Mouse (Mus musculus) liver, embryonic 15.5 days (tissue): ENCODE measurements around the gene Rasgrp2. TPM values are rescaled to one million over a fixed set of nuclear protein-coding genes. Genes with fewer than 3 reads are reported as not detected.

Experiments used
- ATAC-seq: fragments of 200-750 bp; cut with Nextera tagmentation; 2 replicates; pipeline ENCODE4 v1.8.0; 2017; ENCODE audit warnings: moderate number of reproducible peaks, mild to moderate bottlenecking, moderate library complexity; ENCODE audit not compliant: insufficient read depth
- H3K27ac ChIP-seq: fragments of 300-500 bp; sonication (generic); replicated peaks from 2 replicates; pipeline ENCODE4 v1.5.1; 2015; ENCODE audit warnings: mild to moderate bottlenecking, inconsistent platforms
- H3K27me3 ChIP-seq: fragments of 300-500 bp; sonication (generic); 2 replicates; pipeline ENCODE4 v1.6.1; 2015; ENCODE audit warnings: mild to moderate bottlenecking, inconsistent platforms
- H3K36me3 ChIP-seq: fragments of 300-500 bp; sonication (generic); replicated peaks from 2 replicates; pipeline ENCODE4 v1.6.1; 2015; ENCODE audit warnings: moderate library complexity, mild to moderate bottlenecking, inconsistent platforms
- H3K4me1 ChIP-seq: fragments of 300-500 bp; sonication (generic); replicated peaks from 2 replicates; pipeline ENCODE4 v1.6.1; 2015; ENCODE audit warnings: inconsistent platforms
- H3K4me2 ChIP-seq: fragments of 300-500 bp; sonication (generic); 2 replicates; pipeline ENCODE4 v1.6.1; 2015; ENCODE audit warnings: moderate library complexity, mild to moderate bottlenecking, inconsistent platforms
- H3K4me3 ChIP-seq: fragments of 300-500 bp; sonication (generic); replicated peaks from 2 replicates; pipeline ENCODE4 v1.5.1; 2015; ENCODE audit warnings: mild to moderate bottlenecking, inconsistent platforms
- H3K9ac ChIP-seq: fragments of 300-500 bp; sonication (generic); 2 replicates; pipeline ENCODE4 v1.6.1; 2015; ENCODE audit warnings: moderate library complexity, mild to moderate bottlenecking, inconsistent platforms
- H3K9me3 ChIP-seq: fragments of 300-500 bp; sonication (generic); replicated peaks from 2 replicates; pipeline ENCODE4 v1.6.1; 2016; ENCODE audit warnings: inconsistent platforms
- WGBS: fragments of 180-500 bp; shearing (Covaris S2); methylation state at CpG from one replicate; pipeline ENCODE4 v1.1.7; 2015; ENCODE audit warnings: mixed read lengths; ENCODE audit not compliant: insufficient replicate concordance; 5-methylcytosine and 5-hydroxymethylcytosine counted together
- polyA plus RNA-seq: library from polyadenylated mRNA; unstranded; fragments of >200 nt; fragmentation: Nextera tagmentation; extraction: Ambion mirVana; gene quantifications from 2 replicates; pipeline ENCODE4 v1.2.1, GENCODE M21; 2015

Gene Rasgrp2
- polyA plus RNA-seq: 81.3 and 88.4 TPM in 2 replicates

DNA sequence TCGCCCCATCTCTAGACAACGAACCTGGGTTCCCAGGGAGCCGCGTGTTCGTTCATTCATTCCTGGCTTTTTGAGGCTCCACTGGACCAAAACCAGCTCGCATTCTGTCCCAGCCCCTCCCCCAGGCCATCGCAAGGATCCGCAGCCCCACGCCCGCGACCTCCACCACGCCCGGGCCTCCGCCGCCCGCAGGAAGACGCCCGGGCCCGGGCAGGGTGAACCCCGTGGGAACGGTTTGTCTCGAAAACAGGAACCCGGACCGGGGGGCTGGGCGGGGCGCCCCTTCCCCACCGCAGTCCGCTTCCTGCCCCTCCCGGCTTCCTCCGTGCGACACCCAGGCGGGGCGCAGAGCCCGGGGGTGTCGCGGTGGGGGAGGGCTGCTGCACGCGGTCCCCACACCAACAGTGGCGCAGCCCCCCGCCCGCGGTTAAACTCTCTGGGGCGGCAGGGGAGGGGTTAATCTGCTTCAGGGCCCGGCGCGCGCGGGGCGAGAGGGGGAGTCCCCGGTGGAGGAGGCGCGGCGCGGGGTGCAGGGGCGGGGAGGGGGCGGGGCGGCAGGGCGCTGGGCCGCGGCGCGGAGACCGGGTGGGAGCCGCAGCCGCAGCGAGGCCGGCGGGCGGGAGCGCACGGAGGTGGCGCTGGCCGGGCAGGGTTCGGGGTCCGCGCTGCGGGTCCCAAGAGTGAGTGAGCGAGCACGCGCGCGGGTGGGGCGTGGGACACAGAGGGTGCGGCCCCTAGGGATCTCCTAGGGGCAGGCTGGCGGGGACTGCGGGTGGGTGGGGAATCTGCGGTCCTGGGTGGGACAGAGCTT, at the start of gene Rasgrp2:
Gene Rasgrp2, plus strand, starts transcription at position 56 of the 811 bp plus-strand sequence.
- Histone ChIP-seq H3K9me3 (no peaks in the 10 kb centered on the region), H3K4me3 (peak within 1 kb of the TSS; percentile 59), H3K27me3 (peaks cover 56% of the 10 kb centered on the region), H3K36me3 (0 out of 2 replicates have a peak, but pooled peaks cover 10% of the 10 kb centered on the region), H3K4me1 (peaks cover 49% of the 10 kb centered on the region), H3K9ac (peak within 1 kb of the TSS; percentile 44), H3K4me2 (peak within 1 kb of the TSS; percentile 80), H3K27ac (peak within 1 kb of the TSS; percentile 69)
- peak; percentile 8; the same call in 1 of the 2 replicates for ATAC-seq
- WGBS: 1% methylated on average over 82 of the region's 87 CpGs

DNA sequence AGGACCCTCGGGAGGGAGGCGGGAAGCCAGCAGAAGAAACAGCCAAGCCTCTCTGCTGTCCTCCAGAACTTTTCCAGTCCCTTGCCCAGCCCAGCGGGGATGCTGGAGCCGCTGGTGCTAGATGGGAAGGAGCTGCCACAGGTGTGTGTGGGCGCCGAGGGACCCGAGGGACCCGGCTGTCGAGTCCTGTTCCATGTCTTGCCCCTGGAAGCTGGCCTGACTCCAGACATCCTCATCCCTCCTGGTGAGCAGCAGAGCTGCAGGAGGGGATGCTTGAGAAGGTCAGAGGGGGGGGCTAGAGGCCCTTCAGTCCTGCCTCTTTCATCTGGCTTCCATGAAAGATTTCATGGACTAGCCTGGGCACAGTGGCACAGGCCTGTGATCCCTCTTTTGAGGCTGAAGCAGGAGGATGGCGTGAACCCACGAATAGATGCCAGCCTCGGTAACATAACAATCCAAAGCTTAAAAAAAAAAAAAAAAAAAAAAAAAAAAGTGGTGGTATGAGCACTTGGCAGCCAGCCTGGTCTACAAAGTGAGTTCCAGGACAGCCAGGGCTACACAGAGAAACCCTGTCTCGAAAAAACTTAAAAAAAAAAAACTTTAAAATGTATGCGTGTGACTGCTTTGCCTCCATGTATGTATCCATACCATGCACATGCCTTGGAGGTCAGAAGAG, 47.6 kb upstream of the Rasgrp2 start:
- 65% methylated on average over 14 of the region's 14 CpGs for WGBS
- Histone ChIP-seq H3K27ac (no peak overlapping the region), H3K4me1 (peaks cover 31% of the 10 kb centered on the region), H3K4me2 (no peak overlapping the region), H3K9ac (no peak overlapping the region), H3K9me3 (no peaks in the 10 kb centered on the region), H3K36me3 (peaks cover 15% of the 10 kb centered on the region; the same call in 1 of the 2 replicates), H3K27me3 (no peaks in the 10 kb centered on the region), H3K4me3 (no peak overlapping the region)
- ATAC-seq: no peak

DNA sequence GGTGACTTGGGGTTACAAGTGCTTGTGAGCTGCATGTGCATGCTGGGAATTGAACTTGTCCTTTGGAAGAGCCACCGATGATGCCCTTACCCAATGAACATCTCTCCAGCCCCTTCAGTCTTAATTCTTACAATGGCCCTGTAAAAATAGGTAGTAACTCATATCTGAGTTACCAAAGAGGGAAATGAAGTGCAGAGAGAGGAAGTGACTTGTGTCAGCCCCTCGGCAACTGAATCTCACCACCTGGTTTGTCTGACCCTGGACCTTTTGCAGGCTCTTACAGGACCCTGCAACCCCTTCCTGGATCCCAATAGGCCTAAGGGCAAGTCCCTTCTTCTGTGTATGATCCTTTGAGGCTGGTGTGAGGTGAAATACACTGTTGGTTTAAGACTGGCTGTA, 47.0 kb upstream of the Rasgrp2 start:
- WGBS: 29% methylated on average over 2 of the region's 2 CpGs
- ATAC-seq: no peak
- no peak overlapping the region for H3K4me3 ChIP-seq

DNA sequence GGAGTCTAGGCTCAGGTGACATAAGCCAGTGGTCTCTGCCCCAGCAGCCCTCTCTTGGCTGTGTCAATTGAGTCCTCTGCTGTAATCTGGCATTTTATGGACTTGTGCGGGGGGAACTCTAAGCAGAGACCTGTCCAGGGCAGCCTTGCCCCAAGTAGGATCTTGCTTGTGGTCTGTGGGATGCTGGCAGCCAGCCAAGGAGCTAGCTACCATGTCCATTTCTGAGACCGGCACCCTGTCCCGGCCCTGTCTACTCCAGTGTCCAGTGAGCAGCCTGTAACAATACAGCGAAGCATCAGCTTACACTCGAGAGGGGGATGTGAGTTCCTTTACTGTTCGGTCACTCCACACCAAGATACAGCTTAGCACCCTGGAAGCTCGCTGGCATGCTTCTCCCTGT, 45.1 kb upstream of the Rasgrp2 start:
- ATAC-seq: no peak
- Histone ChIP-seq H3K9me3 (no peaks in the 10 kb centered on the region), H3K27me3 (no peaks in the 10 kb centered on the region), H3K27ac (no peak overlapping the region), H3K4me3 (no peak overlapping the region), H3K4me1 (peaks cover 19% of the 10 kb centered on the region), H3K36me3 (peaks cover 8% of the 10 kb centered on the region), H3K4me2 (no peak overlapping the region), H3K9ac (no peak overlapping the region)
- WGBS: 78% methylated on average over 7 of the region's 7 CpGs

More for the DNA sequence above, 47.0 kb upstream of the Rasgrp2 start:
- Histone ChIP-seq H3K36me3 (peaks cover 10% of the 10 kb centered on the region; the same call in 1 of the 2 replicates), H3K4me2 (no peak overlapping the region), H3K4me1 (peaks cover 30% of the 10 kb centered on the region), H3K27ac (no peak overlapping the region), H3K9ac (no peak overlapping the region), H3K27me3 (no peaks in the 10 kb centered on the region), H3K9me3 (no peaks in the 10 kb centered on the region)

DNA sequence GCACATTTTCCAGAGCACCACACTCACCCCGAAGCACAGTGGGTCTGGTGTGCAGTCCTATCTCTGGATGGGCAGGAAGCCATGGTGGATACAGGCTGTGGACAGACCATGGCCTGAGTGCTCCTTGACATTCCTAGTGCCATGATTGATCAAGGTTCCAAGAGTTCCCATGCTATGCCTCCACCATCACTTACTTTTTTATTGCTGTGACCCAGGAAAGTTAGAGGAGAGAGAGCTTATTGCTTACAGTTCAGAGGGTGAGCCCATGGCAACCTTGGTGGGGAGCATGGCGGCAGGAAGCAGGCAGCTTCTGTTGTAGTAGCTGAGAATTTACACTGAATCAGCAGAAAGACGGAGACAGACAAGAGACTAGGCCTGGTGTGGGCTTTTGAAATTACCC, 37.8 kb upstream of the Rasgrp2 start:
- H3K27ac ChIP-seq: no peak overlapping the region
- H3K4me1 ChIP-seq: peaks cover 25% of the 10 kb centered on the region
- H3K9ac ChIP-seq: no peak overlapping the region
- H3K27me3 ChIP-seq: no peaks in the 10 kb centered on the region
- H3K4me2 ChIP-seq: no peak overlapping the region
- H3K4me3 ChIP-seq: no peak overlapping the region
- H3K9me3 ChIP-seq: no peaks in the 10 kb centered on the region
- 75% methylated on average over 3 of the region's 3 CpGs for WGBS
- peaks cover 23% of the 10 kb centered on the region for H3K36me3 ChIP-seq
- no peak for ATAC-seq

DNA sequence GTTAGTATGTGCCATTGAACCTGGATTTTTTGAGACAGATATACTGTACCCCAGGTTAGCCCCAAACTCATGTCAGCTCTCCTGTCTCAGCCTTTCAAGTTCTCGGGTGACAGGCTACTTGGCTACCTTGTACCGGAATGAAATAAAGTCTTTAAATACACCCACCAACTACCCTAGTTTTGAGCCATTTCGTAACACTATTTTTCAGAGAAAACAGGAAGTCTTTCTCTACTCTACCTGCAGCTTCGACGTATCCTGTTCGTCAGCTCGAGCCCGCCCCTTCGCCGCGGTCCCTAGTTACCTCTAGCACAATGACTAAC, 36.1 kb upstream of the Rasgrp2 start:
- H3K27ac ChIP-seq: peak overlapping the region; percentile 95
- H3K27me3 ChIP-seq: no peaks in the 10 kb centered on the region
- no peaks in the 10 kb centered on the region for H3K9me3 ChIP-seq
- peaks cover 41% of the 10 kb centered on the region for H3K36me3 ChIP-seq
- H3K9ac ChIP-seq: peak overlapping the region; percentile 60
- ATAC-seq: no peak
- peak overlapping the region; percentile 87 for H3K4me3 ChIP-seq
- H3K4me2 ChIP-seq: peak overlapping the region; percentile 74
- under 1% methylated on average over 11 of the region's 11 CpGs for WGBS
- H3K4me1 ChIP-seq: peaks cover 31% of the 10 kb centered on the region

DNA sequence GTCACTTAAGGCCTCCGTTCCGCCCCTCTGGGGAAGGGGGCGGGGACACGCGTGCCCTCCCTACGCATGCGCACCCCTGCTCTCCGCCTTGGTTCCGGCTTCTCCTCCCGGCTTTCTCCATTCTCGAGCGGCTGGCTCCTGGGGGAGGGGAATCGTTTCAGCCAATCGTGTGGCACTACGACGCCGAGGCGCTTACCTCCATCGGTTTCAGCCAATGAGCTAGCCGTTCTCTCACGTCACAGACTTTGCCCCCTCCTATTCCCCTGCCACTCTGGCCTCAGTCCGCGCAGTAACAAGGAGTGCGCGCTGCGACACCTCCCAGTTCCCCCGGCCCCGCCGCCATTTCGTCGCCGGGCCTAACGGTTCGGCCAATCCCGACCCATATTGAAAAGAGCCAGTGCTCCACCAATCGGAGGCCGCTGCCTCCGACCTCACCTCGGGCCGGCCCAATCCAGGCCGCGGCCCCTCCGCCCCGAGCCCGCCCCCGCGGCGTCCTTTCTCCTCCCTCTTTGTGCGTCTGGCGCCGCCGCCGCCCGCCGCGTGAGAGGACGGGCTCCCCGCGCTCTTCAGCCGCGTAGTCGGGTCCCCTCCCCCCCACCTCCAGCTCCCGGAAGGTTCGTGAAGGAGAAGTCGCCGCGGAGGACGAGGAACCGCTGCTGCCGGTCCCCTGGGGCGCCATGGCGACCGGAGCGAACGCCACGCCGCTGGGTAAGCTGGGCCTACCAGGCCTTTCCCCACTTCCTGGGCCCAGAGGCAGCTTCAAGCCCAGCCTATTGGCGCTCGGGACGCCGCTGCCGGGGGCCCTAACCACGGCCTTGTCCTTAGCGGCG, 35.5 kb upstream of the Rasgrp2 start, which contains the start of gene Sf1:
Gene Sf1, plus strand, starts transcription at position 280 of the 830 bp plus-strand sequence.
- peak within 1 kb of the TSS; percentile 87 for H3K4me3 ChIP-seq
- H3K9ac ChIP-seq: peak within 1 kb of the TSS; percentile 97
- H3K36me3 ChIP-seq: peaks cover 47% of the 10 kb centered on the region
- H3K4me2 ChIP-seq: peak within 1 kb of the TSS; percentile 74
- no peaks in the 10 kb centered on the region for H3K27me3 ChIP-seq
- 2% methylated on average over 83 of the region's 85 CpGs for WGBS
- H3K4me1 ChIP-seq: peaks cover 31% of the 10 kb centered on the region
- peak within 1 kb of the TSS; percentile 95 for H3K27ac ChIP-seq
- no peaks in the 10 kb centered on the region for H3K9me3 ChIP-seq
- ATAC-seq: peak; percentile 93

DNA sequence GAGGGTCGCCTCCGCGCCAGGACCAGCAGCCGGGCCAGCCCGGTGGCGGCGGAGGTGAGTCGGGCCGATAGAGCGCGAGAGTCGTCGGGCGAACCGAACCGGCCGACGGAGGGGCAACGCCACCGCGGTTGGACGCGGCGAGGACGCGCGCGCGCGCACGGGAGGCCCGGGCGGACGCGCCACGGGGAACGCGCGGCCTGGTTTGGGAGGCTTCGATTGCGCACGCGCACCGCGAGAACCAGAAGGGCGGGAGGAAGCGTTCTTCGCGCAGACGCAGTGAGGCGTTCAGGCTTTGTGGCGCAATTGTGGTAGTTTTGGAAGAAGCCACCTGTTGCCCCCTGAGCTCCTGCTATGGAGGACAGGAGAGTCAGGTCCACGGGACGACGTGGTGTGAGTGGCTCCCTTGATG, 34.8 kb upstream of the Rasgrp2 start:
- WGBS: under 1% methylated on average over 55 of the region's 55 CpGs
- peak overlapping the region; percentile 95 for H3K27ac ChIP-seq
- ATAC-seq: 0 out of 2 replicates have a peak, but pooled peaks have one; percentile 5

DNA sequence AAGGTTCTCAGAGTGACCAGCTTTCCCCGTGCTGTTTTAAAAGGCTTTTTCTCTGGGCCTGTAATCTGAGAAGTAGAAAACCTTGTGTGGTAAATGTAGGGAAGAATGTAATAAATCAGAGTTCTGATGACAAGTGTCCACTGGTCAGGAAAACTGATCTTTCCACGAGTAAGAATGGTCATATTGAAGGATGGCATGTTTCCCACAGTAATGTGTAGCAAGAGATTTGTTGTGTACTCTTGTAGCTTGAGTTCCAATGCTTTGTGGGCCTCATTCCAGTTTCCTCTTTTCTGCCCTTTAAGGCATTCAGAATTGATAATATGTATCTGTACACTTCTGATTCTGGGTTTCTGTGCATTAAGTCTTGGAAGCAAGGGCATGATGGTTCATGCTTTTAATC, 34.3 kb upstream of the Rasgrp2 start:
- Histone ChIP-seq H3K9ac (peak overlapping the region; percentile 97), H3K4me1 (peaks cover 31% of the 10 kb centered on the region), H3K36me3 (peaks cover 59% of the 10 kb centered on the region), H3K9me3 (no peaks in the 10 kb centered on the region), H3K4me2 (peak overlapping the region; percentile 74), H3K4me3 (peak overlapping the region; percentile 87), H3K27me3 (no peaks in the 10 kb centered on the region), H3K27ac (peak overlapping the region; percentile 95; the same call in 1 of the 2 replicates)
- WGBS: 0% methylated on average over 2 of the region's 2 CpGs
- no peak for ATAC-seq

More for the DNA sequence above, 34.8 kb upstream of the Rasgrp2 start:
- peak overlapping the region; percentile 74 for H3K4me2 ChIP-seq
- peaks cover 54% of the 10 kb centered on the region for H3K36me3 ChIP-seq
- H3K4me1 ChIP-seq: peaks cover 31% of the 10 kb centered on the region
- no peaks in the 10 kb centered on the region for H3K9me3 ChIP-seq
- peak overlapping the region; percentile 97 for H3K9ac ChIP-seq
- no peaks in the 10 kb centered on the region for H3K27me3 ChIP-seq
- H3K4me3 ChIP-seq: peak overlapping the region; percentile 87

DNA sequence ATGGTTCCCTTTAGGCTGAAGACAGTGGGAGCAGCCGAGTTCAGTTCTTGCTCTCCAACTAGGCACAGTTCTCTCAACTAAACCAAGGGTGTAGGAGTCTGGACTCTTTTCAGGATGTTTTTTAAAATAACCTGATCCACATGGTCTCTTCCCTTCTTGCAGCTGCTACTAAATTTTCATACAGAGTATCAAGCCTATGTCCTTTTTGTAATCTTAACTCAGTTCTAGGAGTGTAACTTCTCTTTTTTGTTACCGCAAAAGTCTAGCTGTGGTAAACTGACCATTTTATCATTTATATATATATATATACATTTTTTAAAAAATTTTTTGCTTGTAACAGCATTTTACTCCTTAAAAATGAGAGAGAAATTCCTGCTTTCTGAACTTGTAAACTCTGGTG, 29.0 kb upstream of the Rasgrp2 start:
- Histone ChIP-seq H3K4me3 (no peak overlapping the region), H3K9ac (no peak overlapping the region), H3K36me3 (peaks cover 98% of the 10 kb centered on the region), H3K9me3 (no peaks in the 10 kb centered on the region), H3K27ac (no peak overlapping the region), H3K27me3 (no peaks in the 10 kb centered on the region), H3K4me1 (peaks cover 13% of the 10 kb centered on the region), H3K4me2 (no peak overlapping the region)
- 84% methylated on average over 2 of the region's 2 CpGs for WGBS
- ATAC-seq: no peak
